Mouse (Mus musculus) lung, adult 2 months (tissue): ENCODE results near the gene Ttll4.

Experiments
- CTCF ChIP-seq: fragments of 200-500 bp; IDR thresholded peaks from 2 replicates; pipeline ENCODE4 v1.5.1; 2011; ENCODE audit warnings: mild to moderate bottlenecking, low read length, control low read depth; ENCODE audit not compliant: insufficient read depth
- POLR2A ChIP-seq: fragments of 200-500 bp; IDR thresholded peaks from 2 replicates; pipeline ENCODE4 v1.6.1; 2011; ENCODE audit warnings: low read depth, mild to moderate bottlenecking, control low read depth, low read length, borderline replicate concordance; ENCODE audit errors: extremely low read depth

- TF ChIP-seq CTCF (no peak), POLR2A (no peak)
These were observed 25.6 kb downstream of the Ttll4 start for GRCm38 (mm10) chr1:74687131-74687530.
